Mouse (Mus musculus) adrenal gland, adult 8-10 months (tissue): ENCODE data around the gene Lamp5. TPM values are rescaled to one million over a fixed set of nuclear protein-coding genes. Genes with fewer than 3 reads are reported as not detected.

ENCODE experiments used
- DNase-seq: peaks from one replicate; pipeline ENCODE4 v3.0.0; 2022
- total RNA-seq, 4 experiments: library from RNA; stranded (reverse); gene quantifications; 2 replicates each; pipeline ENCODE4 v1.2.4; 2022

Gene Lamp5
- total RNA-seq = under 1 TPM in 1 of 4 experiments, not detected in 3; 0.12 TPM

DNA sequence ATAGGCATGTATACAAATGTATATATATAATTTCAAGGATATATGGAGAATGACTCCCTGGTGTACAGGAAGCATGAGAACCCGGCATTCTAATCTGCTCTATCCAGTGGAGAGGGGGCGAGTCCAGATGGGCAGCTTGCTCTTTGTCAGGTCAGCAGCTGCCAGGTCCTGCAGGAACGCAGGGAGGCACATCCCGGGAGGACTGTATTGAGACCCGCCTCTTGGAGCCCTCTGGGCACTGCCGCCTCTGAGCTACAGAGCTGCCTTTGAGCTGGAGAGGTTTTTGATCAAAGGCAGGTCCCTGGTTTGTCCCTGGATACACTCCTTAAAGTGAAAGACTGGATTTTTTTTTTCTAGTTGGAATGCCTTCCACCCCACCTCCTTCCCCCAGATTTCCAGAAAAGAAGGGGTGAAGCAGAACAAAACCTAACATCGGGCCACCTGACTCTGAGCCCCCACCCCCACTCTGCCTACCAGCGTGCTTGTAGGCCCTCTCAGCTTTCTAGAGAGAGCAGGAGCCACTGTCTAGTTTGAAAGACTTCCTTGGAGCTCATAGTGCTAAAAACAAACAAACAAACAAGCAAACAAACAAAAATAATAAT, at the start of gene Lamp5:
Lamp5 (plus strand) TSS at position 552 of the 602 bp plus-strand sequence.
- no peak for DNase-seq

DNA sequence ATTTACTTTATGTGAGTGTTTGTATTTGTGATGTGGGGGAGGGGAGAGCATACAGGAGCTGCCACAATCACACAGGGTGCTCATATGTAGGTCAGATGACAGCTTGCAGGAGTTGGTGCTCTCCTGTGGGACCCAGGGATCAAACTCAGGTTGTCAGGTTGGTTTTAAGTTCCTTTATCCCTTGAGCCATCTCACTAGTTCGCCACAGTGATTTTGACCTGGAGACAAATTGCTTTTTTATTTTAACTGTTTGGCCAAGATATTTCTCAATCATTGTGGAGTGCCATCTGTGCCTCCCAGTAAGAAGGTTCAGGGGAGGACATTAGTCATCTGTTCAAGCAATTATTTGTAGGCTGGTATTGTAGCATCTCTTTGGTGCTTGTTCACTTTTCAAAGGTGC, 48.2 kb upstream of the Lamp5 start:
- DNase-seq = no peak

DNA sequence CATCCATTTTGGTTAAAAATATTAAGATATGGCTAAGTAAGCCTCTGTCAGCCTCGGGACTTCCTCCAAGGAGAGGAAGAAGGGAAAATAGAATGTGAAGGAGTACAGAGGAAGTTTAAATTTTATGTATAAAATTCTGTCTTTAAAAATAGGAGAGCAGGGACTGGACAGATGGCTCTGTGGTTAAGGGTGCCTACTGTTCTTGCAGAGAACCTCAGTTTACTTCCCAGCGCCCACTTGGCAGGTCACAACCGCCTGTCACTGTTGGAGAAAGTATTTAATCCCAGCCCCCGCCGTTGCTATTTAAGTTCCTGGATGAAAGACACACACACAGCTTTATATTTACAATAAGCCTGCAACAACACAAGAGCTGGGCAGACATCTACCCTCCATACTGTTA, 45.8 kb upstream of the Lamp5 start:
- no peak for DNase-seq

DNA sequence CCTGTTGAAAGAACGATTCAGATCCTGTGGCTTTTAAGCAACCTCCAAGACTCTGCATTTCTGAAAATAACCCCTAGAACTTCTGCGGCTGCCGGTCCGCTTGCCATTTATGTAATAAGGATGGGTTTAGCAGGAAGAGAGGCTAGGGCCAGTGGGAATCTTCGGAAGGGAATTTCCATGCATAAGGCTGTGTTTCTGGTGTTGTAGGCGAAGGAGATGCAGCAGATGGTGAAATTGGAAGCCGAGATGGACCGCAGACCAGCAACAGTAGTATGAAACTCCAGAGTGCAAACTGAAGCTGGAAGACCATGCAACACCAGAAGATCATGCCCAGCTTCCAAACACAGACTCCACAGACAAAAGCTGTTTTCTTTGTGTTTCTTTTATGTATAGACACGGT, 39.3 kb upstream of the Lamp5 start:
- DNase-seq = no peak

DNA sequence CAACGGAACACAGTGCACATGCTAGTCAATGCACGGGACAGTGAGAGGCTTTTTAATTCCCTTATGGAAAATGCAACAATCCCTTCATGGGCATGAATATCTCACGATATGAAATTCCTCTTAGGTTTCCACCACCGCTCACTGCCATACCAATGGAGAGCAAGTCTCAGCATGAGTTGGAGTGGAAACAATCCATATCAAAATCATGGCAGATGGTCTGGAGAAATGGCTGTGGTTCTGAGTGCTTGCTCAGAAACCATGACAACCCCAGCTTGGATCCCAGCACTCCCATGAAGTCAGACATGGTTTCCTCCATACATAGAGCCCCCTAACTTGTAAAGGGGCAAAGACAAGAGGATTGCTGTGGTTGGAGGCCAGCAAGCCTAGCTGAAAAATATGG, 3.6 kb upstream of the Lamp5 start:
- DNase-seq = no peak

DNA sequence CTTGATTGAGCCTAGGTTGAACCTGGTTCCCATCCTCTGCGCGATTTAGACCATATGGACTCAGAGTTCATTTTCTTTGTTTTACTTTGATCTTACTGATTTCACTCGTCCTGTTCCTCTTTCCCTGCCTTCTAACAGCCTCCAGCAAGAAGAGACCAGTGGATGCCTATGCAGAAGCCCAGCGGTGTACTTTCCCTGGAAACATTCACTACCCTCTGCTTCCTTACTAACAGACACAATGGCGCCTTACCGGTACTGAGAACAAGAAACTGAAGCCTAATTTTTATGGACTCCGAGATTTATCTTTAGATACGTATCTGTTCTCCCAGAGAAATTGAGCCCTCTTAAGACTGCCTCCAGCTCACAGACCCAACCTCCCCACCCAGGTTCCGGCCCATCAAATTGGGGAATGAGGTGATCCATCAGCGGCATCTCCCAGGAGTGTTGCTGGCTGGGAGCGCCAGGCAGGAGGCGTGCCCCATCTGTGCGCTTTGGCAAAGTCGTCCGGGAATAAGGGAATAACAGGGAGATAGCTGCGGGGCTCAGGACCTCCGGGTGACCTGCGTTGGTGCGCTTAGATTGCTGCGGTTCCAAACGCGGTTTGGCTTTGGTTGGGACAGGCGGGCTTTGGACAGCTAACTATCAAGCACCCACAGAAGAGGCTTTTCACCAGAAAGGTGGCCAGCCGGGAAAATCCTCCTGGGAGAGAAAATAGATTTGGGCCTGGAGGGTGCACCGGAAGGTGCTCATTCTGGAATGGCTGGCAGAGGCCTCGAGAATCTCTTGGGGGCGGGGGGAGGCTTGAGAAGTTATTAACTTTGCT, 1.0 kb upstream of the Lamp5 start:
- no peak for DNase-seq

DNA sequence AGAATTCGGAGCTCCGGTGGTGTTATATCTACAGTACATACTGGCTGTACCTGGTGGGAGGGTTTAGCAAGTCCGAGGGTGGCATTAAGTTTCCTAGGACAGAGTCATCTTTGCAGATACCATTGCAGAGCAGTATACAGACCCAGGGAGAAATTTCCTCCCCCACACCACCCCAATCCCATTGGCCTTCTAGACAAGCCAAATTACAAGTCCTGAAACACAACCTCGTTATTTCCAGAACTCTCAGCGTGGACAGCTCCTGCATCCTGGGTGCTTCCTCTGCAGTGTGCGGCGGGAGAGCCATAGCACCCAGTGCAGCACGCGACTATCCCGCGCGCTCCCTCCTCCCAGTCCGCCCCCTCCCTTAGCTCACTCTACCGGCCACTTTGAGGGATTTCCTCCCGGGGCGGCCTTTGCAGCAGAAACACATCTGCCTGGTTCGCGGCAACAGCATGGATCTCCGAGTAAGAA, 5.9 kb downstream of the Lamp5 start:
- no peak for DNase-seq

DNA sequence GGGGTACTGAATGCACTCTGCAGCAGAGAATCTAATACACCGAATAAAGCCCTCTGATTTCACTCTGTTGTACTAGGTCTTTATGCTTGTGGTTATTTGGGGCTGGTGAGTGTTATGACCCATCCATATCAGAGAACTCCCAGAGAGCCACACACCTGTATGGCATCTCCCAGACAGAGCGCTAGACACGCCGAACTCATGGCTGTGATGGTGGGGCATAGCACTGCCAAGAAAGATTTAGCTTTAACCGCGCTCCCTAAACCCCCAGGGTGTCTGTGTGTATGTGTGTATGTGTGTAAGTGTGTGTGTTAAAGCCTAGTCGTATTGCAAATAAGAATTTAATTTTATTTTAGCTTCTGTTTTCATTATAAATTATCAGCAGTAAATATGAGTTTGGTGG, 6.4 kb downstream of the Lamp5 start:
- no peak for DNase-seq

DNA sequence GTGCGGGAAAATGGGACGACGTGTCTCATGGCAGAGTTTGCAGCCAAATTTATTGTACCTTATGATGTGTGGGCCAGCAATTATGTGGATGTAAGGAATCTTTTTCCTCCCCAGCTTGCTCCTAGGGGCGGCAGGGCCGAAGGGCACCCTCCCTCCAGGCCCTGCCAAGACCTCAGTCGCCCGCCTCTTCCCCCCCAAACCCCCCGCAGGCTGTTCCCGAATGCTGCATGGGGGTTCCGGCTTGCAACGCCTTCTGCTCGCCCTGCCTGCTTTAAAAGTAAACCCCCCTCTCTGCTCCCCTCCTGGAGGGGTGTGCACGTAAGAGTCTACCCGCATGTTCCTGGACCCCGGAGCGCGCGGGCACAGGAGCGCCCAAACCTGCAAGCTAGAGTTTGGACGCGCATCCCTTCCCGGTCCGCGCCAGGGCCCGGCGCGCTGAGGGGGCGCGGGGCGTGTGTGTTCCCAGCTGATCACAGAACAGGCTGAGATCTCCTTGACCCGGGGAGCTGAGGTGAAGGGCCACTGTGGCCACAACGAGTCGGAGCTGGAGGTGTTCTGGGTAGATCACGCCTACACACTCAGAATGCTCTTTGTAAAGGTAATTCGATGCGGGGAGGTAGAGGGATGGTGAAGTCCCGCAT, 7.1 kb downstream of the Lamp5 start:
- DNase-seq = no peak

DNA sequence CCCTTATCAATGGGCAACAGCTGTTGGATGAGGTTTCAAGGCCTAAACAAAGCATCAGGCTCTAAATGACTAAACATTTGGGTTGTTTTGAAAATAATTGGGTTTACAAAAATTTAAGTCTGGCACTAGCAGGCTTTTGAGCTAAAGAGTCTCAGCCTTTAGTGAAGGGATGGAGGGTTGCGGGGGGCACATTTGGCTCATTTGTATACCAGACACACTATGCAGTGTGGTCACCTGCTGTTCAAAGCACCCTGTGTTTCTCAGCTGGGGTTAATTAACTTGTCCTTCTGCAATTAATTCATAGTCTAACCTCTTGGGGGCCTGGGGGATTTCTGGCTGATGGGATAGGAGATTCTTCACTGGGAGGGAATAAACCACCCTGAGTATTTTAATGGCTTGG, 12.3 kb downstream of the Lamp5 start:
- DNase-seq = no peak

DNA sequence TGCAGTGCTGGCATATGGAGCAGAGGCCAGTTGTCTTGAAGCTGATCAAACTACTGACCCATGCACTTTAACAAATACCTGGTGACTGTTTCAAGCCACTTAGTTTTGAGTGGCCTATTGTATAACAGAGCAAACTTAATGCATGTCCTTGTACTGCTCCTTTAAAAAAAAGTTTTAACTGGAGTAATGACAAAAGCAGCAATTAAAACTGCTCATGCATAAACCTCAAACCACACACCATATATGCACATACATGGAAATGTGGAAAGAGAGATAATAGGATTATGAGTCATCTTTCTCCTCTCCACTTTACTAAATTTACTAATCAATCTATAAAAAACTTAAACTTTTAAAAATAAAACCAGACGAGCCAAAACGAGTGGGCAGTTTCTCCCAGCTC, 43.9 kb downstream of the Lamp5 start:
- DNase-seq = no peak

DNA sequence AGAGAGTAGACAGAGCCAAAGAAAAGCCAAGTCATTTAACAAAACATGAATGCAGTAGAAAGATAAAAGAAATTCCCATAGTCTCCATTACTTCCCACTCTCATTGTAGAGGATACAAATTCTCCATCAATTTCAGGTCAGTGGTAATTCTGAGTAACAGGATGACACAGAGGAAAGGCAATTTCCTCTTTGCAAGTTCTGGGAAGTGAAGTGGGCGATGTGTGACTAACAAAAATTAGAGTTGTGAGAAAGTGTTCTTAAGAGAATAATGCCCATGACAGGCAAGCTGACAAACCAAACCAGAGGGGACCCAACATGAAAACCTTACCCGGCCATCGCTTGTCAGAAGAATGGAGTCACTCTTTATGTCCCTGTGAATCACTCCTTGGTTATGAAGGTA, 45.1 kb downstream of the Lamp5 start:
- no peak for DNase-seq

DNA sequence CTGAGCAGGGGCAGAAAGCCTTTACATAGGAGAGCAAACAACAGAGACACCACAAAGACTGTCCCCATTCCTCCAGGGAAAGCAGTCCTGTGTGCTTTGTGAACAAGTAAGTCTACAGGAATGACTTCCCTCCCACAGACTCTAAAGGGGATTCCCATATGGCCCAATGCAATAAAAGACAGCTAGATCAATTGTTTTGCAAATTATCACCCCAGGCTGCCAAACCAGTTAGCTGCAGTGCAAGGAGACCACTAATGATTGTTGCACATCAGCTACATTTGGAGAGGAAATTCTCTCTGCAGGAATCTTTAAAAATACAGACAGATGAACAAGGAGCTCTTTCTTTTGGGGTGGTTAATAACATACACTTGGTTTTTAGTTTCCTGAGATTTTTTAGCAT, 55.6 kb downstream of the Lamp5 start:
- no peak for DNase-seq

DNA sequence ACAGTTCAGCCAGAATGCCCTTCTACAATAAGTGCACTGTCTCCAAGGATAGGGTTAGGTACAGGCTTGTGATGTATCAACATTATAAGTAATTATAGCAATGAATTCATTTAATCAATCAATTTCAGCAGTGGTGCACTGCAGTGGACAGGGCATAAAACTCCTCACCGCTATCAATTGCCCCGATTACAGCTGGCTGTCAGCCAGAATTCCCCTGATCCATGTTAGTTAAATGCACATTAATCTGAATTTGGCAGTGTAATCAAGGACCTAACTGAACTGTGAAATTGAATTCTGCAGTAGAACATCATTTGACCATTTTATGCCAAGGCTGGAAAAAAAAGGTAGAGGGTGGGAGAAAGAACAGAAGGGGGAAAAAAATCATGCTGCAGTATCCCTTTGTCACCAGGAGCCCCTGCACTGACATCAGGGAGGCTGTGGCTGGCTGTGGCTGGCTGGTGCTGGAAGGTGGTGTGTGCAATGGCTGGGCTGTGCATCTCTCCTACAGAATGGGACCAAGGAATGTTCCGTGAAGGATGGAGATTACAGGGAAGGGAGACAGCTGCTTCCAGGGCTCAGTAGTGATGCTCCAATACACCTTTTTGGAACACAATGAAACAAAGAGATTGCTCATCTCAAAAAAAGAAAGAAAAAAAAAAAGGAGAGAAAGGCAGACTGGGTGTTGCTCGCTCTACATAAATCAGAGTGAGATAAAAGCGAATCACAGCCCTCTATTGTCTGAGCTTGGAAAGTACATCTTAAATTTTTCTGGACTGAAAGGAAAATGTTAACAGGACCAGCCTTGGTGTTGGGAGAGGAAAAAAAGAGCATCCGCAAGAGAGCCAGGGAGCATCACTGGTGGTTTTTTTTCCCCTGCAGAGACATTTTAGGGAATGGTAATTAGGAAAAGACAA, 56.3 kb downstream of the Lamp5 start:
- DNase-seq = no peak

DNA sequence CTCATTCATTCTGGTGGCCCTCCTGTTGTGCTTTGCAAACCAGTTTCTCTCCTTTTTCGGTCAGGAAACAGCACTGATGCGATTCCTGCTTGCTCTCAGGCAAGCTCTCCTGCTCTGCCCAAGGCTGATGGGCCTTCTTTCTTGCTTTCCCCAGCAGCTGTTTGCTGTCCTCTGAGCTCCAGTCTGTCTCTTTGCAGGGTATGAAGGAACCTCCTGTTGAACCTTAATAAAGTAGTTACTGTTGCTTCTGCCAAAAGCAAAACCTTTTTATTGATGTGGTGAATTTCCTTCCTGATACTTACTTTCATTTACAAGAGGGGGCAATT, 57.0 kb downstream of the Lamp5 start:
- no peak for DNase-seq

DNA sequence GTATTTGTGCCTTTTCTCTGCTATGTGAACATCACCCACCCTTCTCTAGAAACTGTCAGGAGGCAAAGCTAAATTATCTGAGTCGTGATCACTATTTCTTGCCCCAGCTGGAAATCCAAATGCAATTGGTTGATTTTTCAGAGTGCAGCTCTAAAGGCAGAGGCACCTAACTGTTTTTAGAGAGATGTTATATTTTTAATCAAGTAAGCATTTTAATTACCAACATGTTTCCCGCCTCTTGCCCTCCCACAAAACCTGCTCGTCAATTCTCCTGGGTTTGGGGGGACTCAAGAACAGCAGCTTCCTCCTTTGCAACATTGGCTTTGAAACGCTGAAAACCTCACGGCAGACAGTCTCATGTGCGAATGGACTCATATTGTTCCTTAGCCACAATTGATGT, 61.3 kb downstream of the Lamp5 start:
- DNase-seq = no peak

DNA sequence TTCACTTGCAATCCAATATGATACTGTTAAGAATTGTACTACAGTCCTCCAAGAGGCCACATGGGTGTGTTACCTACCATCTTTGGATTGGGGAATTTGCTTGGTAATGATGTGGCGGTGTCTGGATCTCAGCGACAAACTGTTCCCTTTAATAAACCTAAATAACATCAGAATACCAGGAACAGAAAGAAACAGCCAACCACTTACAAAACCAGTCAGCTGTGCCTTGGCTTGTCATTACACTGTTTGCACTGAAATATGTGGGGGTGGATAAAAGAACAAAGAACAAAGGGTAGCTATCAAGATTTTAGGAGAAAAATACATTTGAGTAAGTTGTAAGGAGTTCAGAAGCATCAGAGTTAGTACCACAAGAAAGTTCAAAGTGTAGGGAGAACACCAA, 66.0 kb downstream of the Lamp5 start:
- no peak for DNase-seq
